Mouse (Mus musculus): Measurements from ENCODE around the gene Tmem91. TPM values are rescaled to one million over a fixed set of nuclear protein-coding genes. Genes with fewer than 3 reads are reported as not detected.
A peak's percentile ranks its signal among the peaks of the same experiment; 100 is the strongest.

The Tmem91 gene
- polyA plus RNA-seq, 1 experiment = 27.4 TPM

- Histone ChIP-seq H3K4me3 (replicated peaks; ENCODE audit: insufficient read depth, low read depth, low read length) (no peak overlapping the region), H3K4me1 (ENCODE audit: control insufficient read depth, insufficient read depth, low read length) (peaks cover 17% of the 10 kb centered on the region), H3K27me3 (ENCODE audit: control insufficient read depth, insufficient read depth, low read length) (no peaks in the 10 kb centered on the region), H3K27ac (ENCODE audit: insufficient read depth, low read length) (no peak overlapping the region)
- WGBS = 89% methylated on average over 8 of the region's 8 CpGs
- DNase-seq = no peak
- TF ChIP-seq CTCF (IDR thresholded peaks at IDR 0.05; ENCODE audit: borderline replicate concordance, insufficient read depth, low read depth, low read length) (no peak), POLR2A (IDR thresholded peaks at IDR 0.05; ENCODE audit: borderline replicate concordance, insufficient read depth, low read length) (no peak)
Observed at GRCm38 (mm10) chr7:25714581-25714980, 39.6 kb upstream of the Tmem91 start.

DNA sequence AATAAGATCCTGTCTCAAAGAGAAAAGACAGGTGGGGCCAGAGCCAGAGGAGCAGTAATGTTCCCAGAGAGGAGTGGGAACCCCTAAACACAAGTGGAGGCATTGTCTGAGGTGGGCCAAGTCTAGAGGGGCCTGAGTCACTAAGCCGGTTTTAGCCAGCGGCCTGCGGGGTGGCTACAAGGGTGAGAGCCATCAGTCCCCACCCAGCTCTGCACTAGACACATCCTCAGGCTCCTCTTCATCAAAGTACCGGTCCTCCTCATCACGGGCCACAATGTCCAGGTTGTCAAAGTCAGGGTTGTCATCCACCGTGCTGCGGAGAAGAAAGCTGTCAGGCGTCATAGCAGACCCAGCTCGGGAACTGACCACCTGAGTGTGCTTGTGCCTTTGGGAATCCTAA is 37.8 kb upstream of the Tmem91 start:
- WGBS = 91% methylated on average over 9 of the region's 9 CpGs
- no peaks in the 10 kb centered on the region for H3K27me3 ChIP-seq (ENCODE audit: control insufficient read depth, insufficient read depth, low read length)
- TF ChIP-seq CTCF (IDR thresholded peaks at IDR 0.05; ENCODE audit: borderline replicate concordance, insufficient read depth, low read depth, low read length) = no peak
- no peak for TF ChIP-seq POLR2A (IDR thresholded peaks at IDR 0.05; ENCODE audit: borderline replicate concordance, insufficient read depth, low read length)
- no peak overlapping the region for H3K27ac ChIP-seq (ENCODE audit: insufficient read depth, low read length)
- no peak overlapping the region for H3K4me3 ChIP-seq (replicated peaks; ENCODE audit: insufficient read depth, low read depth, low read length)
- peaks cover 17% of the 10 kb centered on the region for H3K4me1 ChIP-seq (ENCODE audit: control insufficient read depth, insufficient read depth, low read length)
- no peak for DNase-seq

DNA sequence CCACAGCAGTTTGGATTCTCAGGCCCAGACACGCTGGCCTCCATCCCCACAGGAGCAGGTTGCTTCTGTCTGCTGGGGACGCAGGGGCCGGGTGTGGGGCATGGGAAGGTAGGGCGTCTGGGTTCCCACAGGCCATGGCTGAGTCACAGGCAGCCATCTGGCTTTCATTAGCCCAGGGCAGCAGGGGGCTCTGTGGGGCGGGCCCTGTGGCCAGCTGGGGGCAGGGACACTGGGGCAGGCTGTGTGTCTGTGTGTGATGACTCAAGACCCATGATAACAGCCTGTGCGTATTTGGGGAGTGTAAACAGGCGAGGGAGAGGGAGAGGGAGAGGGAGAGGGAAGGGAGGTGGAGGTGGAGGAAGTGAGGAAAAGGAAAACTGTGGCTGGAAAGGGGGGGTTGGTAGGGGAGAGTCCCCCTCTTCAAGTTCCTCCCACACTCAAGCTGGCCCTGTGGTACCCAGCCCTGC is 36.8 kb upstream of the Tmem91 start:
- TF ChIP-seq CTCF (IDR thresholded peaks at IDR 0.05; ENCODE audit: borderline replicate concordance, insufficient read depth, low read depth, low read length) = no peak
- TF ChIP-seq POLR2A (IDR thresholded peaks at IDR 0.05; ENCODE audit: borderline replicate concordance, insufficient read depth, low read length) = no peak
- Histone ChIP-seq H3K4me1 (ENCODE audit: control insufficient read depth, insufficient read depth, low read length) (peaks cover 17% of the 10 kb centered on the region), H3K27ac (ENCODE audit: insufficient read depth, low read length) (no peak overlapping the region), H3K4me3 (replicated peaks; ENCODE audit: insufficient read depth, low read depth, low read length) (no peak overlapping the region), H3K27me3 (ENCODE audit: control insufficient read depth, insufficient read depth, low read length) (no peaks in the 10 kb centered on the region)
- WGBS = 5% methylated on average over 7 of the region's 7 CpGs
- peak; percentile 78 to 88 for DNase-seq

- Histone ChIP-seq H3K4me1 (ENCODE audit: control insufficient read depth, insufficient read depth, low read length) (peaks cover 17% of the 10 kb centered on the region), H3K27ac (ENCODE audit: insufficient read depth, low read length) (no peak overlapping the region), H3K27me3 (ENCODE audit: control insufficient read depth, insufficient read depth, low read length) (no peaks in the 10 kb centered on the region), H3K4me3 (replicated peaks; ENCODE audit: insufficient read depth, low read depth, low read length) (no peak overlapping the region)
- DNase-seq = no peak
- WGBS = 48% methylated on average over 5 of the region's 5 CpGs
- TF ChIP-seq CTCF (IDR thresholded peaks at IDR 0.05; ENCODE audit: borderline replicate concordance, insufficient read depth, low read depth, low read length) = no peak
- no peak for TF ChIP-seq POLR2A (IDR thresholded peaks at IDR 0.05; ENCODE audit: borderline replicate concordance, insufficient read depth, low read length)
Observed at GRCm38 (mm10) chr7:25711165-25711564, 36.2 kb upstream of the Tmem91 start.

- H3K27me3 ChIP-seq (ENCODE audit: control insufficient read depth, insufficient read depth, low read length) = no peaks in the 10 kb centered on the region
- peaks cover 22% of the 10 kb centered on the region for H3K4me1 ChIP-seq (ENCODE audit: control insufficient read depth, insufficient read depth, low read length)
- H3K4me3 ChIP-seq (replicated peaks; ENCODE audit: insufficient read depth, low read depth, low read length) = no peak overlapping the region
- TF ChIP-seq POLR2A (IDR thresholded peaks at IDR 0.05; ENCODE audit: borderline replicate concordance, insufficient read depth, low read length) = no peak
- TF ChIP-seq CTCF (IDR thresholded peaks at IDR 0.05; ENCODE audit: borderline replicate concordance, insufficient read depth, low read depth, low read length) = no peak
- H3K27ac ChIP-seq (ENCODE audit: insufficient read depth, low read length) = no peak overlapping the region
- 22% methylated on average over 7 of the region's 7 CpGs for WGBS
- DNase-seq = no peak
Observed at GRCm38 (mm10) chr7:25710519-25711130, 35.7 kb upstream of the Tmem91 start.

- Histone ChIP-seq H3K27ac (ENCODE audit: insufficient read depth, low read length) (no peak overlapping the region), H3K4me1 (ENCODE audit: control insufficient read depth, insufficient read depth, low read length) (peaks cover 22% of the 10 kb centered on the region), H3K27me3 (ENCODE audit: control insufficient read depth, insufficient read depth, low read length) (no peaks in the 10 kb centered on the region), H3K4me3 (replicated peaks; ENCODE audit: insufficient read depth, low read depth, low read length) (no peak overlapping the region)
- TF ChIP-seq CTCF (IDR thresholded peaks at IDR 0.05; ENCODE audit: borderline replicate concordance, insufficient read depth, low read depth, low read length) = no peak
- no peak for TF ChIP-seq POLR2A (IDR thresholded peaks at IDR 0.05; ENCODE audit: borderline replicate concordance, insufficient read depth, low read length)
- WGBS = 3% methylated on average over 12 of the region's 12 CpGs
- no peak for DNase-seq
Observed at GRCm38 (mm10) chr7:25709961-25710360, 35.0 kb upstream of the Tmem91 start.

DNA sequence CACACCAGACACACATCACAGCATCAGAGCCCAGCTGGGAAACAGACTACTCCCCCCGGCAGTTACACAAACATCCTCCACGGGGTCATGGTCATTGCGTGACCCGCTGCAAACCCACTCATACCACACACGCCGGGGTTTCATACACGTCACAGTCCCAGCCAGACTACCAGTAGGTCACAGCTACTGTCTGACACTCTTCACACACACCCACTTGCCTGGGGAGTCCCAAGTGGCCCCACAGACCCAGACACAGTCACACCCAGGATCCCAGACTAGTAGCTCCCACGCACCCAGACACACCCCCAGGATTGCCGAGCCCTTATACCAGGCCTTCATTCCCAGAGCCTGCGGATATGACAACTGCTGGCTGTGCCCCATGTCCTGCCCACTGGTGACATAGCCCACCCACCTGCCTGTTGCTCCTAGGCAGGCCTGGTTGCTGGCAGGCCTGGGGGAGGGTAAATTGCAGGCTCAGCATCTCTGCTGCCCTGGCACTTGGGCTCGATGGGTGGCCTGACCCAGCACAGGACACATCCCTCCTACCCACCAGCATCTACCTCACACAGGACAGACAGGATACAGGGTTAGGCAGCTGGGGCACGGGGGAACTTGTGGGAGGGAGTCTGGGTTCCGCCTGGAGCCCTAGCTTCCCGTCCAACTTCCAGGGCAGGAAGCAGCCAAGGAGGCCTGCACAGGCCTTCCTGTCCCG is 32.8 kb upstream of the Tmem91 start:
- H3K27me3 ChIP-seq (ENCODE audit: control insufficient read depth, insufficient read depth, low read length) = no peaks in the 10 kb centered on the region
- no peak overlapping the region for H3K27ac ChIP-seq (ENCODE audit: insufficient read depth, low read length)
- 76% methylated on average over 15 of the region's 15 CpGs for WGBS
- no peak overlapping the region for H3K4me3 ChIP-seq (replicated peaks; ENCODE audit: insufficient read depth, low read depth, low read length)
- TF ChIP-seq POLR2A (IDR thresholded peaks at IDR 0.05; ENCODE audit: borderline replicate concordance, insufficient read depth, low read length) (no peak), CTCF (IDR thresholded peaks at IDR 0.05; ENCODE audit: borderline replicate concordance, insufficient read depth, low read depth, low read length) (no peak)
- H3K4me1 ChIP-seq (ENCODE audit: control insufficient read depth, insufficient read depth, low read length) = peaks cover 22% of the 10 kb centered on the region
- no peak for DNase-seq
